Mouse (Mus musculus) CH12.LX (cell line): ENCODE data around the gene Arsa. TPM values are rescaled to one million over a fixed set of nuclear protein-coding genes. Genes with fewer than 3 reads are reported as not detected.

ENCODE experiments used
- DNase-seq: peaks from one replicate; pipeline ENCODE4 v3.0.0-alpha.2; 2013; ENCODE audit errors: extremely low read depth
- H3K27ac ChIP-seq: 2 replicates; pipeline ENCODE4 v1.5.1; 2012; ENCODE audit warnings: low read depth, mild to moderate bottlenecking, control low read depth, moderate library complexity; ENCODE audit not compliant: insufficient read depth
- H3K27me3 ChIP-seq: replicated peaks from 2 replicates; pipeline ENCODE3; 2012; ENCODE audit warnings: inconsistent platforms
- H3K36me3 ChIP-seq, 2 experiments: replicated peaks in 1 of 2; 2 replicates each; pipeline versions ENCODE3 to v1.6.1; 2012; ENCODE audit warnings: inconsistent platforms in 1 of 2, low read length in 1 of 2, mild to moderate bottlenecking in 1 of 2, mixed read lengths in 1 of 2, moderate library complexity in 1 of 2; ENCODE audit not compliant: control insufficient read depth in 1 of 2, insufficient read depth in 1 of 2
- H3K4me1 ChIP-seq, 2 experiments: 2 replicates each; pipeline ENCODE4 v1.6.1; 2012; ENCODE audit warnings: inconsistent platforms in 1 of 2, moderate library complexity in 1 of 2; ENCODE audit not compliant: insufficient read depth in 2 of 2, control insufficient read depth in 1 of 2
- H3K4me2 ChIP-seq: 2 replicates; pipeline ENCODE4 v1.6.1; 2012; ENCODE audit warnings: low read depth, mild to moderate bottlenecking, control low read depth; ENCODE audit not compliant: poor library complexity, insufficient read depth, severe bottlenecking
- H3K4me3 ChIP-seq, 3 experiments: fragments of 150-350 bp in 1 of 3; sonication (generic) in 1 of 3; replicated peaks in 1 of 3; 2 replicates each; pipeline versions ENCODE3 to v1.5.1; 2011 to 2012; ENCODE audit warnings: low read depth in 2 of 3, low read length in 2 of 3, mild to moderate bottlenecking in 2 of 3, moderate library complexity in 2 of 3, control low read depth in 1 of 3, improper control_type of control experiment in 1 of 3, inconsistent platforms in 1 of 3, mixed read lengths in 1 of 3; ENCODE audit not compliant: poor library complexity in 1 of 3
- H3K79me2 ChIP-seq: replicated peaks from 2 replicates; pipeline ENCODE4 v1.6.1; 2012; ENCODE audit warnings: mild to moderate bottlenecking, moderate library complexity; ENCODE audit not compliant: control insufficient read depth, poor library complexity, insufficient read depth, severe bottlenecking; ENCODE audit errors: extremely low read depth
- H3K9ac ChIP-seq: 2 replicates; pipeline ENCODE4 v1.6.1; 2012; ENCODE audit warnings: low read depth, mild to moderate bottlenecking, control low read depth, moderate library complexity; ENCODE audit not compliant: insufficient read depth
- H3K9me3 ChIP-seq: replicated peaks from 2 replicates; pipeline ENCODE3; 2012; ENCODE audit warnings: low read length, inconsistent platforms, mixed read lengths
- CHD1 ChIP-seq: IDR thresholded peaks from 2 replicates; pipeline ENCODE4 v1.6.1; 2012; ENCODE audit warnings: low read depth, low read length, improper control_type of control experiment, inconsistent platforms
- CTCF ChIP-seq, 2 experiments: IDR thresholded peaks in 1 of 2; conservative IDR thresholded peaks in 1 of 2; 2 replicates each; pipeline ENCODE4 v1.5.1; 2011 to 2012; ENCODE audit warnings: low read depth in 2 of 2, low read length in 2 of 2, improper control_type of control experiment in 1 of 2, inconsistent platforms in 1 of 2, mild to moderate bottlenecking in 1 of 2, moderate library complexity in 1 of 2
- EP300 ChIP-seq: IDR thresholded peaks from 2 replicates; pipeline ENCODE4 v1.6.1; 2011; ENCODE audit warnings: low read length, improper control_type of control experiment
- GABPA ChIP-seq: IDR thresholded peaks from 2 replicates; pipeline ENCODE4 v1.6.1; 2012; ENCODE audit warnings: low read depth, low read length, improper control_type of control experiment, inconsistent platforms; ENCODE audit not compliant: insufficient replicate concordance
- HCFC1 ChIP-seq: IDR thresholded peaks from 2 replicates; pipeline ENCODE4 v1.6.1; 2012; ENCODE audit warnings: low read depth, mild to moderate bottlenecking, inconsistent platforms, low read length, improper control_type of control experiment
- JUN ChIP-seq: IDR thresholded peaks from 2 replicates; pipeline ENCODE4 v1.6.1; 2011; ENCODE audit warnings: low read depth, mild to moderate bottlenecking, low read length, improper control_type of control experiment, moderate library complexity; ENCODE audit not compliant: insufficient read depth
- JUND ChIP-seq: conservative IDR thresholded peaks from 2 replicates; pipeline ENCODE4 v1.6.1; 2011; ENCODE audit warnings: low read depth, low read length, improper control_type of control experiment
- MAX ChIP-seq: IDR thresholded peaks from 2 replicates; pipeline ENCODE4 v1.6.1; 2011; ENCODE audit warnings: low read length, improper control_type of control experiment
- MAZ ChIP-seq: IDR thresholded peaks from 2 replicates; pipeline ENCODE4 v1.6.1; 2012; ENCODE audit warnings: low read depth, mild to moderate bottlenecking, inconsistent platforms, low read length, improper control_type of control experiment, moderate library complexity
- NRF1 ChIP-seq: IDR thresholded peaks from 2 replicates; pipeline ENCODE4 v1.6.1; 2014; ENCODE audit warnings: low read depth, mild to moderate bottlenecking, inconsistent platforms, low read length, improper control_type of control experiment, moderate library complexity
- POLR2A ChIP-seq: IDR thresholded peaks from 2 replicates; pipeline ENCODE4 v1.6.1; 2011; ENCODE audit warnings: low read depth, mild to moderate bottlenecking, improper control_type of control experiment, low read length
- RAD21 ChIP-seq: IDR thresholded peaks from 2 replicates; pipeline ENCODE4 v1.6.1; 2011; ENCODE audit warnings: low read depth, mild to moderate bottlenecking, low read length, improper control_type of control experiment, moderate library complexity
- RCOR1 ChIP-seq: conservative IDR thresholded peaks from 2 replicates; pipeline ENCODE4 v1.6.1; 2012; ENCODE audit warnings: low read depth, mild to moderate bottlenecking, inconsistent platforms, low read length, improper control_type of control experiment
- SIN3A ChIP-seq: IDR thresholded peaks from 2 replicates; pipeline ENCODE4 v1.6.1; 2012; ENCODE audit warnings: low read length, improper control_type of control experiment, inconsistent platforms
- SMC3 ChIP-seq: IDR thresholded peaks from 2 replicates; pipeline ENCODE4 v1.6.1; 2011; ENCODE audit warnings: low read depth, low read length, improper control_type of control experiment
- USF1 ChIP-seq: IDR thresholded peaks from 2 replicates; pipeline ENCODE4 v1.6.1; 2014; ENCODE audit warnings: low read depth, mild to moderate bottlenecking, inconsistent platforms, low read length, improper control_type of control experiment
- USF2 ChIP-seq: conservative IDR thresholded peaks from 2 replicates; pipeline ENCODE4 v1.6.1; 2011; ENCODE audit warnings: low read depth, low read length, improper control_type of control experiment
- ZC3H11A ChIP-seq: IDR thresholded peaks from 2 replicates; pipeline ENCODE4 v1.6.1; 2012; ENCODE audit warnings: low read depth, mild to moderate bottlenecking, inconsistent platforms, low read length, improper control_type of control experiment
- ZKSCAN1 ChIP-seq: IDR thresholded peaks from 2 replicates; pipeline ENCODE4 v1.6.1; 2012; ENCODE audit warnings: low read depth, inconsistent platforms, low read length, improper control_type of control experiment, borderline replicate concordance
- ZNF384 ChIP-seq: IDR thresholded peaks from 2 replicates; pipeline ENCODE4 v1.6.1; 2012; ENCODE audit warnings: low read depth, low read length, improper control_type of control experiment, inconsistent platforms
- dilution Hi-C: fragments of 300-500 bp; cut with MboI; formaldehyde crosslinking; loops from 2 replicates; pipeline ENCODE4 v1.14.3; 2020; ENCODE audit warnings: low sequenced_read_pairs; ENCODE audit not compliant: extremely low pct_unique_long_range_greater_than_20kb, extremely low pct_ligation_motif_present
- in situ Hi-C: fragments of 300-500 bp; cut with MboI; formaldehyde crosslinking; loops from 3 replicates; pipeline ENCODE4 v1.14.3; 2019; ENCODE audit warnings: low sequenced_read_pairs, low pct_ligation_motif_present, low pct_unique_long_range_greater_than_20kb, mixed read lengths
- polyA plus RNA-seq: library from polyadenylated mRNA; unstranded; fragments of >175 nt; gene quantifications from 2 replicates; pipeline ENCODE4 v1.2.1, GENCODE M21; 2012; ENCODE audit warnings: low read depth; ENCODE audit not compliant: insufficient read length
- total RNA-seq, 2 experiments: library from RNA; depleted of rRNA; stranded (reverse); fragments of 300-350 nt in 1 of 2; fragments of >200 nt in 1 of 2; gene quantifications; 2 replicates each; pipeline ENCODE4 v1.2.3; 2012 to 2014

Gene Arsa
- total and polyA plus RNA-seq, 3 experiments = 9.3 to 10.3 (median 9.9) TPM

DNA sequence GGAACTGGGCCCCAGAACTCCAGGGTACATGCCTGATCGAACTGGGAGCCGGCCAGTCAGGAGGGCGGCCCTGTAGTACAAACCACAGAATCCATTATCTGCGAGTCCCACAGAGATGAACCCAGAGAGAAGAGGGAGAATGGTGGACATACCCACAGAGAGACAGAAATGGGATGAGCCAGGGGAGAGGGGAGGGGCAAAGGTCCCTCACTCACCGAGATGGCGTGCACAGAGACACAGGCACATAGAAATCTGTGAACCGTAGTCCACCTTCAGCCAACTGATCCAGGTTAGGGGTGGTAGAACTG lies 2.0 kb downstream of the Arsa start:
- H3K79me2 ChIP-seq = no peaks in the 10 kb centered on the region
- H3K4me2 ChIP-seq = peak overlapping the region; percentile 59
- H3K27me3 ChIP-seq = no peaks in the 10 kb centered on the region
- H3K4me1 ChIP-seq = peaks cover 9 to 29% of the 10 kb centered on the region in 2 experiments
- dilution Hi-C loops (no loop called here), in situ Hi-C loops (loop anchor here (5.0 kb wide), 1 partner anchor 57 kb away; no protein-coding TSS in a partner anchor)
- H3K9ac ChIP-seq = peak overlapping the region; percentile 60; the same call in 1 of the 2 replicates
- no peaks in the 10 kb centered on the region for H3K9me3 ChIP-seq
- peak overlapping the region; percentile 61 to 71 (median 63) for H3K4me3 ChIP-seq
- no peak for DNase-seq
- TF ChIP-seq NRF1 (no peak), CTCF (conservative IDR thresholded peaks at IDR 0.05 in 1 of 2, IDR thresholded peaks at IDR 0.05 in 1 of 2; ENCODE audit: low read depth in 2 of 2, low read length in 2 of 2) (no peak), USF2 (no peak), ZC3H11A (no peak), ZKSCAN1 (no peak), ZNF384 (no peak), SMC3 (no peak), MAX (no peak), RAD21 (no peak), JUN (no peak), CHD1 (no peak), EP300 (no peak), GABPA (no peak), SIN3A (no peak), POLR2A (no peak), JUND (no peak), MAZ (no peak)
- peaks cover 1 to 29% of the 10 kb centered on the region in 2 experiments for H3K36me3 ChIP-seq
- no peak overlapping the region for H3K27ac ChIP-seq

DNA sequence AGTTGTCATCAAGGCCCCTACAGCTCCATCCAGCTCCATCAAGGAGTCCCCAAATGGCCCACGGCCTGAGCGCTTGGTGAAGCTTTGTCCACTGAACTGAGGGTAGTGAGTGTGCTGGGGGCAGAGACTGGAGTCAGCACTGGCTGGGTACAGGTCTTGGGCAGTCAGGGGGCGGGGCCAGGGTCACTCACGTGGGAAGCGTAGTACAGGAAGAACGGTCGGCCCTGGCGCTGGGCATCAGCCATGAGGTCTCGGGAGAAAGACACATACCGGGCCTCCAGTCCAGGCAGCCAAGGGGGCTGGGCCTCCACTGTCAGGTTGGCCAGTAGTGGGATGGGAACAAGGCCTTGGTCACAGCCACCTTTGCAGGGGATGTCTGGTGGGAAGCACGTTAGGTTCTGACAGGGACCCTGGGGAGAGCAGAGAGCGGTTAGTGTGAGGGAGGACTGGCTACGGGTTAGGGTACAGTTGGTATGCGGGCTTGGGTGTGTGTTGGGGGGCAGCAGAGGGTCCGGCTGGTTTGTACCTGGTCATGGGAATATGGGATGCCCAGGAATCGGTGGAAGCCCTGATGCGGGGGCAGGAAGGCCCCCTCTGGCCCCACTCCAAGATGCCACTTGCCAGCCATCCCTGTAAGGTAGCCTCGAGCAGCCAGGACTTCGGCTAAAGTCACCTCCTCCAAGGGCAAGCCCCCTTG lies 2.5 kb downstream of the Arsa start:
- TF ChIP-seq USF1 (no peak), SMC3 (no peak), RCOR1 (no peak), HCFC1 (no peak), MAZ (no peak)
- no peak overlapping the region for H3K9ac ChIP-seq
- dilution Hi-C loops = no loop called here
- no peak overlapping the region for H3K27ac ChIP-seq
- H3K4me2 ChIP-seq = no peak overlapping the region
- H3K27me3 ChIP-seq = no peaks in the 10 kb centered on the region
- H3K9me3 ChIP-seq = no peaks in the 10 kb centered on the region
- H3K4me1 ChIP-seq = peaks cover 8 to 29% of the 10 kb centered on the region in 2 experiments; a peak in 3 of 4 replicates
- H3K36me3 ChIP-seq = peaks cover 0 to 24% of the 10 kb centered on the region in 2 experiments
- no peaks in the 10 kb centered on the region for H3K79me2 ChIP-seq
- DNase-seq = no peak
- in situ Hi-C loops = loop anchor here (5.0 kb wide), 1 partner anchor 58 kb away; no protein-coding TSS in a partner anchor
- H3K4me3 ChIP-seq = no peak overlapping the region
